Mouse (Mus musculus) frontal cortex, postnatal 36 days (tissue): Measurements from ENCODE around the gene Ifi35.
"Not testable (repeated sequence)": the region's sequence is repeated elsewhere in the genome, so short reads cannot be mapped to it uniquely, and the experiment has no call there.

ENCODE experiments used
- DNase-seq, 2 experiments: peaks; one replicate each; pipeline ENCODE4 v3.0.0; 2022; ENCODE audit warnings: low spot score in 2 of 2

Ifi35 gene

GRCm38 (mm10) chr11:101448274-101448746, at the start of gene Ifi35:
Gene Ifi35 (plus strand): TSS chr11:101448407.
- no peak for DNase-seq

- DNase-seq = no peak
Observed at GRCm38 (mm10) chr11:101415306-101415705, 32.9 kb upstream of the Ifi35 start.

- no peak for DNase-seq
Observed at GRCm38 (mm10) chr11:101416433-101417100, 31.6 kb upstream of the Ifi35 start.

- peak; percentile 92 for DNase-seq
Observed at GRCm38 (mm10) chr11:101417101-101417855, 30.9 kb upstream of the Ifi35 start, which contains the start of gene Aarsd1. Gene Aarsd1 (minus strand): TSS chr11:101417615.

- DNase-seq = peak; percentile 17 to 57
Observed at GRCm38 (mm10) chr11:101418991-101419390, 29.2 kb upstream of the Ifi35 start.

- DNase-seq = no peak
Observed at GRCm38 (mm10) chr11:101419610-101420009, 28.6 kb upstream of the Ifi35 start.

- no peak for DNase-seq
Observed at GRCm38 (mm10) chr11:101420148-101420547, 28.1 kb upstream of the Ifi35 start.

- no peak for DNase-seq
Observed at GRCm38 (mm10) chr11:101424105-101424851, 23.9 kb upstream of the Ifi35 start, which contains the start of gene Gm27029. Gene Gm27029 (minus strand): TSS chr11:101424796.

GRCm38 (mm10) chr11:101424925-101425813, 23.0 kb upstream of the Ifi35 start, which contains the start of the genes Rundc1 and Ptges3l:
Gene Rundc1 (plus strand): TSS chr11:101425085.
Gene Ptges3l (minus strand): TSS chr11:101425333.
- peak; percentile 97 to 98 for DNase-seq

GRCm38 (mm10) chr11:101426165-101426564, 22.0 kb upstream of the Ifi35 start:
- no peak for DNase-seq

- DNase-seq = no peak
Observed at GRCm38 (mm10) chr11:101431327-101431726, 16.9 kb upstream of the Ifi35 start.

- no peak for DNase-seq
Observed at GRCm38 (mm10) chr11:101433396-101433795, 14.8 kb upstream of the Ifi35 start.

- no peak for DNase-seq
Observed at GRCm38 (mm10) chr11:101435831-101436230, 12.4 kb upstream of the Ifi35 start.

GRCm38 (mm10) chr11:101436916-101437315, 11.3 kb upstream of the Ifi35 start:
- no peak for DNase-seq

GRCm38 (mm10) chr11:101438006-101438405, 10.2 kb upstream of the Ifi35 start:
- DNase-seq = not testable (repeated sequence)

GRCm38 (mm10) chr11:101441450-101442126, 6.6 kb upstream of the Ifi35 start:
- DNase-seq = not testable (repeated sequence)

- peak; percentile 95 to 97 for DNase-seq
Observed at GRCm38 (mm10) chr11:101442127-101442693, 6.0 kb upstream of the Ifi35 start, which contains the start of gene Rpl27. Gene Rpl27 (plus strand): TSS chr11:101442298.

- DNase-seq = no peak
Observed at GRCm38 (mm10) chr11:101442760-101443159, 5.4 kb upstream of the Ifi35 start.

- DNase-seq = no peak
Observed at GRCm38 (mm10) chr11:101446319-101446718, 1.9 kb upstream of the Ifi35 start.

- DNase-seq = not testable (repeated sequence)
Observed at GRCm38 (mm10) chr11:101446860-101447259, 1.3 kb upstream of the Ifi35 start.
